Mouse (Mus musculus): ENCODE measurements around the gene Olfr775.

GRCm38 (mm10) chr10:129230737-129231136 is 17.5 kb upstream of the Olfr775 start:
- TF ChIP-seq CTCF (IDR thresholded peaks at IDR 0.05) (no peak), EP300 (IDR thresholded peaks at IDR 0.05) (no peak)
